Mouse (Mus musculus): ENCODE measurements around the gene Olfr763.
"Not testable (repeated sequence)": the region's sequence is repeated elsewhere in the genome, so short reads cannot be mapped to it uniquely, and the experiment has no call there.

Olfr763 gene

GRCm38 (mm10) chr10:129010288-129010841, at the start of gene Olfr763:
Olfr763 (plus strand) TSS chr10:129010791.
- no peak for DNase-seq (ENCODE audit: low spot score)

GRCm38 (mm10) chr10:128964961-128965360, 45.6 kb upstream of the Olfr763 start:
- DNase-seq (ENCODE audit: low spot score): no peak

- DNase-seq (ENCODE audit: low spot score): no peak
These were observed 44.7 kb upstream of the Olfr763 start for GRCm38 (mm10) chr10:128965871-128966270.

GRCm38 (mm10) chr10:128968341-128968749, 42.2 kb upstream of the Olfr763 start:
- no peak for DNase-seq (ENCODE audit: low spot score)

GRCm38 (mm10) chr10:128970740-128971250, 39.8 kb upstream of the Olfr763 start:
- no peak for DNase-seq (ENCODE audit: low spot score)

- DNase-seq (ENCODE audit: low spot score): no peak
These were observed 37.8 kb upstream of the Olfr763 start for GRCm38 (mm10) chr10:128972841-128973240.

GRCm38 (mm10) chr10:128976395-128976794, 34.2 kb upstream of the Olfr763 start:
- no peak for DNase-seq (ENCODE audit: low spot score)

GRCm38 (mm10) chr10:128977522-128978114, 33.0 kb upstream of the Olfr763 start:
- DNase-seq (ENCODE audit: low spot score): peak; percentile 22

GRCm38 (mm10) chr10:128980644-128981365, 29.8 kb upstream of the Olfr763 start:
- DNase-seq (ENCODE audit: low spot score): no peak

GRCm38 (mm10) chr10:128989131-128989530, 21.5 kb upstream of the Olfr763 start, which contains the start of gene Olfr9:
Olfr9 (plus strand) TSS chr10:128989431.
- DNase-seq (ENCODE audit: low spot score): not testable (repeated sequence)

- not testable (repeated sequence) for DNase-seq (ENCODE audit: low spot score)
These were observed 20.3 kb upstream of the Olfr763 start for GRCm38 (mm10) chr10:128990129-128990850.

GRCm38 (mm10) chr10:128990994-128991393, 19.6 kb upstream of the Olfr763 start:
- DNase-seq (ENCODE audit: low spot score): no peak

GRCm38 (mm10) chr10:128995796-128996195, 14.8 kb upstream of the Olfr763 start:
- no peak for DNase-seq (ENCODE audit: low spot score)

GRCm38 (mm10) chr10:128996523-128997040, 14.0 kb upstream of the Olfr763 start:
- no peak for DNase-seq (ENCODE audit: low spot score)

- DNase-seq (ENCODE audit: low spot score): no peak
These were observed 6.3 kb upstream of the Olfr763 start for GRCm38 (mm10) chr10:129004032-129004920.

- not testable (repeated sequence) for DNase-seq (ENCODE audit: low spot score)
These were observed 920 bp downstream of the Olfr763 start for GRCm38 (mm10) chr10:129011511-129011910.

GRCm38 (mm10) chr10:129014477-129014876, 3.9 kb downstream of the Olfr763 start:
- DNase-seq (ENCODE audit: low spot score): no peak

GRCm38 (mm10) chr10:129023319-129023718, 12.7 kb downstream of the Olfr763 start:
- no peak for DNase-seq (ENCODE audit: low spot score)

GRCm38 (mm10) chr10:129026018-129026662, 15.5 kb downstream of the Olfr763 start:
- peak; percentile 10 for DNase-seq (ENCODE audit: low spot score)

GRCm38 (mm10) chr10:129028343-129028742, 17.8 kb downstream of the Olfr763 start:
- DNase-seq (ENCODE audit: low spot score): no peak
